Mouse (Mus musculus) frontal cortex, adult (tissue): Measurements from ENCODE around the gene Madcam1.

Experiments used
- ATAC-seq: cut with Nextera tagmentation; 2 replicates; pipeline ENCODE4 v1.9.2; 2017; ENCODE audit warnings: mild to moderate bottlenecking, moderate library complexity, mixed read lengths; ENCODE audit not compliant: low TSS enrichment

The Madcam1 gene

DNA sequence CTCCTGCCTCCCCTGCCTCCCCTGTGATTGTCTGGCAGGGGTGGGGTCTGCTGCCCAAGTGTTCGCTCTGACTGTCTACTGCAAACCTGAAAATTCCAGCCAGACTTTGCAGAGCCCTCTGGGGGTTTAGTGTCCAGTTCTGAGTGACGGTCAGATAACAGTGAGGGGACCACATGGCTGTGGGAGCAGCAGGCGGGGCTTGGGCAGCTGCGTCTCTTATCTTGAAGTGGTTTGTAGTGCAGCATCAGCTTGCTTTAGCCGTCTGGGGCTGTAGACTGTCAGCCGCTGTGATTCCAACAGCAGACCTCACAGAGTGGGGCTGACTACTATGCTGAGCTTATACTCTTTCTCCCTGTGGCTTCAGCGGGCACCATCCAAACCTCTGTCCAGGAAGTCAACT is 44.9 kb downstream of the Madcam1 start:
- ATAC-seq = no peak

- no peak for ATAC-seq
Observed at GRCm38 (mm10) chr10:79712029-79712428, 47.7 kb downstream of the Madcam1 start.

GRCm38 (mm10) chr10:79712499-79713126 is 48.3 kb downstream of the Madcam1 start:
- ATAC-seq = peak; percentile 45

GRCm38 (mm10) chr10:79713163-79713562 is 48.8 kb downstream of the Madcam1 start:
- ATAC-seq = no peak

- no peak for ATAC-seq
Observed at GRCm38 (mm10) chr10:79714996-79715395, 50.6 kb downstream of the Madcam1 start.

DNA sequence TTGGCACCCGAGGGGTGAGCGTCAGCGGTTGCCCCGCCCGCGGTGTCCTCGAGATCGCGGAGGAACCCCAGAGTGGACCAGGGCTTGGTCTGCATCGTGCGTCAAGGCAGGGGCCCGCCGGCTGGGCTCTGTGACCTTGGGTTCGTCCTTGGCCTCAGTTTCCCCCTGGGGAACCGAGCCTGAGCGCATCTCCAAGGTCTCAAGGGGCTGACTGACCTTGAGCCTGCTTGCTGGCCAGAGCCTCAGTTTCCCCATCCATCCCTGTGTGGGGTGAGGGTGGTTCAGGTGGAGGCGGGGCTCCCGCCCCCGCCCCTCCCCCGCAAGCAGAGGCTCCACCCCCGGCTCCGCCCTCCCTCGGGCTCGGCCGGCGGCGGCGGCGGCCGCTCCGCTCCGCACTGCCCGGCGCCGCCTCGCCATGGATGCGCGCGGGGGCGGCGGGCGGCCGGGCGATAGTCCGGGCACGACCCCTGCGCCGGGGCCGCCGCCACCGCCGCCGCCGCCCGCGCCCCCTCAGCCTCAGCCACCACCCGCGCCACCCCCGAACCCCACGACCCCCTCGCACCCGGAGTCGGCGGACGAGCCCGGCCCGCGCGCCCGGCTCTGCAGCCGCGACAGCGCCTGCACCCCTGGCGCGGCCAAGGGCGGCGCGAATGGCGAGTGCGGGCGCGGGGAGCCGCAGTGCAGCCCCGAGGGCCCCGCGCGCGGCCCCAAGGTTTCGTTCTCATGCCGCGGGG is 52.1 kb downstream of the Madcam1 start, which contains the start of gene Hcn2:
Gene Hcn2, plus strand, starts transcription at position 381 of the 734 bp plus-strand sequence.
- ATAC-seq = no peak

GRCm38 (mm10) chr10:79716988-79717355 is 52.6 kb downstream of the Madcam1 start:
- ATAC-seq = peak; percentile 21; the same call in 1 of the 2 replicates

DNA sequence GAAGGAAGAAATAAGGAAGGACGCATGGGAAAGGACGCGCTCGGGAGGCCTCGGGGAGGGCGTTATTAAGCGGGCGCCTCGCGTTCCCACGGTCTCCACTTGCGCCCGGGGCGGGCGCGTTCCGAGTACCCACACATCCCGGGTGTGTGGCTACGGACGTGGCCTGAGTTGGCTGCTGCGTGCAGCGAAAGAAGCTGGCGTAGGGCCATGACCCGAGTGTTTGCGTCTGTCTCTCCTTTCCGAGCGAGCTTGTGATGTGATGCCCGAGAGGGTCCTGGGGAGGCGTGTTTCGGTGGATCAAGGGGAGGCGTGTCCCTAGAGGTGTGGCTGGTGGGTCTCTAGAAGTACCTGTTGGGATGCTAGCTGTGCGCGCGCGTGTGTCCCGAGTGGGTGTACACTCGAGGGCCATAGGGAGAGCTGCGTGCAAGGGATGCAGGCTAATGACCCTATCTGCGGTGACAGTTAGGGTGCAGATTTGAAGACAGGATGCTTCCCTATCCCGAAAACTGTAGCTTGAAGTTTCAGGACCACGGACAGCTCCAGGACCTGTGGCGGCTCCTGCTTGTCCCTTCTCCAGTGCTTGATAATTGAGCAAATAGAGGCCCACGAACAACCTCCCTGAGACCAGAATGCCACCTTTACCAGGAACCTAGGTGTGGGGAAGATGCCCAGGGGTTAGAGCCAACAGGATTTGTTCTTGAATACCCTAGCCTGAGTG is 53.4 kb downstream of the Madcam1 start:
- ATAC-seq = no peak
